Mouse (Mus musculus) lung, postnatal 25 days (tissue): ENCODE measurements around the gene Coq7.

ENCODE experiments used
- DNase-seq: peaks from one replicate; pipeline ENCODE4 v3.0.0; 2022; ENCODE audit warnings: low spot score

The Coq7 gene

DNA sequence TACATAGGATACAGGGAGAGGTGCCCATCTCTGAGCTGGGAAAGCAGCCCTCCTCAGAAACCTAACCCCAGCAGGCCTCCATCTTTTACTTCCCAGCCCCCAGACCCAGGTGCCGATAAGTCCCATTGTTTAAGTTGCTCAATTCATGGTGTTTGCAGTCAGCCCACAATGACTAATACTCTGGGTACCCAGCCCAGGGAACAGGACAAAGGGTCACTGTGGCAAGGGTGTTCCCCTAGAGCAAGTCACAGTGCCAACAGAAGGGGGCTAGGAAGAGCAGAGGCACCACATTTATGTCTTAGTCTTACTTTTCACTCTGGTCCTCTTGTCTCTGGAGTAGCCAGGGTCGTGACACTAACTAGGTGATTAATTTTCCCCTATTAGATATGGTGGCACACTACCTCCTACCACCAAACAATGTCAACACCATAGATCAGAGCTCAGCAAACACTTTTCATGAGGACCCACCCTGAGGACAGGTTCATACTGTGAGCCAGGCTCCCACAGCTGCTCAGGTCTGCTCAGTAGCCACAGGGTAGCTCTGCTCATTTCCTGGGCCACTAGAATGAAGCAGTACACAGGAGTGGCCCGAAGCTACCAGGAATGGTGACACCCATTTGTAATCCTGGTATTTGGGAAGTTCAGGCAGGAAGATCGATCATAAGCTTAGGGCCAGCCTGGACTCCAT lies 38.1 kb downstream of the Coq7 start:
- no peak for DNase-seq

- peak; percentile 60 for DNase-seq
Observed at GRCm38 (mm10) chr7:118493892-118494291, 39.3 kb downstream of the Coq7 start.

DNA sequence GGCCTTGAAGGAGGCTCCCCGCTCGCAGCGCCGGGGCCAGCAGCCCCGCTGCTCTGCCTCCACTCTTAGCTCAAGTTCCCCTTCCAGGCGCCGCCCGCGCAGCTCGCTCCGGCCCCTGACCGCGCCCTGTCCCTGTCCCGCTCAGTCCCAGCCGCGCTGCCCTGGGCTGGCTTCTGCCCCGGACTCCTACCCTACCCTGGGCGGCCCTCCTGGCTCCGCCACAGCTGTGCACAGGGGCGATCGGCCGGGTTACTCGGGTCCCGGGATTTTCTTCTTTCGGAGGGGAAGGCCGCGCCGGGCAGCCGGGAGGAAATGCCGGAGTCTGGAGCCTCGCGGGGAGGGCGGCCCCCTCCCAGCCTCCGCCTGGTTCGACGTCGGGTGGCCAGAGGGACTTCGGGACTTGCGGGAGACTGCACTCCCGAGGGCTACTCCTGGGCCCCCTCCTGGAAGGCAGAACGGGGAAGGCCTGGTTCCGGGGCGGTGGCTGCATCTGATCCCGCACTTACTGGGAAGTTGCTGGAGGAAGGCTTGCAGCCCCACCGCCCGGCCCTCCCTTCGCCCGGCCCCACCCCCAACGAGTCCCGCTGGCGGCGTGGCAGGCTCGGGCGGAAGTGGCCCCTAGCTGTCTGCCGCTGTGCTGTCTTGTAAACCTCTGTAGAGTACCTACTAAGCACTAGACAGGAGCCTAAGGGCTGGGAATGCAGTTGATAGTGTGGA lies 41.6 kb downstream of the Coq7 start, which contains the start of gene Itpripl2:
Gene Itpripl2, minus strand, starts transcription at position 545 of the 717 bp plus-strand sequence.
- DNase-seq = peak; percentile 92

DNA sequence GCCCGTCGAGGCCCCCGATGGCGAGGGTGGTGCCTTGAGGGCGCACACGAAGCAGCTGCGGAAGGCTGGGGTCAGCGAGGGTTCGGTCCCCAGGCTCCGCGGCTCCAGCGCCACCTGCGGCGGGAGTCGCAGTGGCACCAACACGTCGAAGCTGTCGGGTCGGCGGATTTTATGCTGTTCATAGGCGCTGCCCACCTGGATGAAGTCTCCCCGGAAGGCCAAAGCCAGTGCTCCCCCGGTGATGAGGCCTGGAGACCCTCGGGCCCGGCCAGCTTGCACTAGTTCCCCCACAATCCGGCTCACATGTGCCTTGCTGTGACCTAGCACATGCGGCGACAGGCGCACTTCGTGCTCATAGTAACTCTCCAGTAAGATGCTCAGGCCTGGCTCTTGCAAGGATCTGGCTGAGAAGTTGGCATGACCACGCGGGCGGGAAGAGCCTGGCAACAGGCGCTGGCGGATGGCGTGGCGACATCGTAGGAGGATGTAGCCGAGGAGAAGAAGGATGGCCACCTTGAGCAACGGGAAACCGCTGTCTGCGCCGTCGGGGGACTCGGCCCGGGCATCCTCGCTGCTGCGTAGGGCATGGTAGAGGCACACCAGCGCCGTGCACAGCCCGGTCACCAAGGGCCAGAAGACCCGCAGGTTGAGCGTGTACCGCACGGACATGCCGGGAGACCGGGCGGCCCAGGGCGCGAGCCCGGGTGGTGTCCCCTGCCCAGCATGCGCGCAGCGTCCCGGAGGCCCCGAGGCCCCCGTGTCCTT lies 42.3 kb downstream of the Coq7 start:
- DNase-seq = no peak

- DNase-seq = no peak
Observed at GRCm38 (mm10) chr7:118489706-118490665, 43.2 kb downstream of the Coq7 start.

GRCm38 (mm10) chr7:118488060-118488664 lies 45.0 kb downstream of the Coq7 start:
- DNase-seq = no peak

- DNase-seq = no peak
Observed at GRCm38 (mm10) chr7:118486917-118487316, 46.2 kb downstream of the Coq7 start.

GRCm38 (mm10) chr7:118483996-118484395 lies 49.2 kb downstream of the Coq7 start:
- no peak for DNase-seq

DNA sequence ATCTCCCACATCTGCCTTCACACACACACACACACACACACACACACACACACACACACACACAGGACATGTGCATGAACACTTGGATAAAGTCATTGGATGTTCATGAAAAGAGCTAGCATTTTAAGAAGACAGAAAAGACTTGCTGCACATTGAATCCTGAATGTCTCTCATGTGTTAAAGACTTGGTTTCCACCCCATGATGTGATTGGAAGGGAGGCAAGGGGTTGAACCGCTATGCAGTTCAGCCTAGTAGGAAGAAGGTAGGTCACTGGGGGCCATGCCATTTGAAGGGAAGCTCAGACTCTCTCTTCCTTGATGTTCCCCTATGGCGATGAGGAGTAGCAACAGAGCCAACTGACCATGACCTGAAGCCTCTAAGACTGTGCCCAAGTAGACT lies 51.2 kb downstream of the Coq7 start:
- no peak for DNase-seq

DNA sequence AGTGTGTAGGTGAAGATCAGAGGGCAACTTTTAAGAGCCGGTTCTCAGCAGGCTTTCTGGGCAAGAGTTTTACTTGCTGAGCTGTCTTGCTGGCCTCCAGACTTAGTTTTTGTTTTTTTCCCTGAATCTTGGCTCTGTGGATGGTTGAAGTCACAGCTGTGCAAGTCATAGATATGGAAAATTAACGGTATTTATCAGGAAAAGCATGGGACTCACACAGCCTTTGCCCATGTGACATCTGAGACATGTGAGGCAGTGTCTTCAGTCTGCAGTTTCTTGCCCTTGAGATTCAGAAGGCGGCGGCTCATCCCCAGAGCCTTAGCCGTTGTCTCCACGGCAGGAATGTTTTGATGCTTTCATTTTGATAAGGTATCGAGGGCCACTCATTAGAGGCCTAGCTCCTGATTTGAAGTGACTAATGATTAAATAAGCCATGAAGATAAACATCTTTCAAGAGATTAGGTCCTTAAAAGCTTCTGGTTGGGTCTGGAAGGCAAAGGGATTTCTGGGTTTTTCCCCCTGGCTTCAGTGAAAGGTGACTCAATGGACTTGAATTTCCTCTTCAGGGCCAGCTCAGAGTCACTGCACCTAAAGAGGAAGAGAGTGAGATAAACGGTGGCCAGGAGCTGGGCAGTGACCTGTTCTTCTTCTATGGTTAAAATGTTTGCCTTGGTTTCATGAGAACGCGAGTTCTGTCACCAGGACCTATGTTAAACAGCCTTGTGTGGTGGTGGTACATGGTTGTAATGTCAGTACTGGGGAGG lies 51.9 kb downstream of the Coq7 start:
- no peak for DNase-seq

DNA sequence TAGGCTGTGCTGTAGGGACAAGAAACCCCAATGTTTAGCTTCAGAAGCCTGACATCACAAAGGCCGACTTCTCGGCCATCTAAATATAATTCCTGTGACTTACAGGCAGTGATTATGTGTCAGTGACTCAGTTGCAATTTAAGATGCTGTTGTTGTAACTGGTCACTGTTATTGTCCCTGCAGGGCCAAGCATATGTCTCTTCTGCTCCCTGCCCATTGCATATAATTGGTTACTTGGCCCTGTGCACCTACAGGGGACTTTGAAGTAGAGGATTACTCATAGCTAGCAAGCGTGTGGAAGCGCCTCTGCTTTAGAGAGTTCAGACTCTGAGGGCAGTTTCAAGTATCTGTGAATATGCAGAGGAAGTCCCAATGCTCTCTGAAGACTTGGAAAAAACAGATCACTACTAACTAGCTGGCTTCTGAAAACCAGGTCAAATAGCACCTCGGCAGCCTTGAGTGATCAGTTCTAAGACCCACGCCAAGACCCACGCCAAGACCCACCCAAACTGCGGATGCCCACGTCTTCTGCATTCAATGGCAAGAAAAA lies 52.9 kb downstream of the Coq7 start:
- no peak for DNase-seq

DNA sequence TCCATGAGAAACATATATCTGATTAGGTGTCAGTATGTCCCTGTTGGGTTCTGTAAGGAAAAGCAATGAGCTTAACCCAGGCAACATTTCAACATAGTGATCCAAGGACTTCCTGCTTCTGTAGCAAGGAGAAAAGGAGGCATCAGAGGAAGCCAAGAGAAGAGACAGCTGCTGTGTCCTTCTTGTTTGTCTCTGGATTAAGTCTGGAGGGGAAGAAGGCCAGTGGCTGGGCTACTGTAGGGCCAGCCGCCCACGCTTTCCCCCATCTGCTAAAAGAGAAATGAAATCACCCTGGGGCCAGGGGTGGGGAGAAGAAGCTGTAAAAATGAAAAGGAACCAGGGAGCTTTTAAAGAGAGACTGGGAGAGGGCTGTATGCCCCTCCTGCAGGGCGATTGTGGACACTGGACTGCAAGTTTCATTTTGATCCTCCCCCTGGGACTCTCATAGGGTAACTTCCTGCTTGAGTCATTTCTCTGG lies 54.3 kb downstream of the Coq7 start:
- DNase-seq = no peak

DNA sequence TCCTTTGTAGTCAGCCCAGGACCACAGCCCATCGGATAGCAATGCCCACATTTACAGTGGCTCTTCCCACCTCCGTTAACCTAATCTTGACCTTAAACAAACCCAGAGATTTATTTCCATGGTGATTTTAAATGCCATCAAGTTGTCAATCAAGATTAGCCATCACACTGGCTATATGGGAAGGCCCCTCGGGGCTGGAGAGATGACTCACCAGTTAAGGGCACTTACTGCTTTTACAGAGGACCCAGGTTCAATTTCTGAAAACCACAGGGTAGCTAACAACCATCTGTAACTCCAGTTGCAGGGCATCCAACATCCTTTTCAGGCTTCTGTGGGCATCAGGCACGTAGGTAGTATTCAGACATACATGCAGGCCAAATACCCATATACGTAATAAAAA lies 56.7 kb downstream of the Coq7 start:
- DNase-seq = no peak

DNA sequence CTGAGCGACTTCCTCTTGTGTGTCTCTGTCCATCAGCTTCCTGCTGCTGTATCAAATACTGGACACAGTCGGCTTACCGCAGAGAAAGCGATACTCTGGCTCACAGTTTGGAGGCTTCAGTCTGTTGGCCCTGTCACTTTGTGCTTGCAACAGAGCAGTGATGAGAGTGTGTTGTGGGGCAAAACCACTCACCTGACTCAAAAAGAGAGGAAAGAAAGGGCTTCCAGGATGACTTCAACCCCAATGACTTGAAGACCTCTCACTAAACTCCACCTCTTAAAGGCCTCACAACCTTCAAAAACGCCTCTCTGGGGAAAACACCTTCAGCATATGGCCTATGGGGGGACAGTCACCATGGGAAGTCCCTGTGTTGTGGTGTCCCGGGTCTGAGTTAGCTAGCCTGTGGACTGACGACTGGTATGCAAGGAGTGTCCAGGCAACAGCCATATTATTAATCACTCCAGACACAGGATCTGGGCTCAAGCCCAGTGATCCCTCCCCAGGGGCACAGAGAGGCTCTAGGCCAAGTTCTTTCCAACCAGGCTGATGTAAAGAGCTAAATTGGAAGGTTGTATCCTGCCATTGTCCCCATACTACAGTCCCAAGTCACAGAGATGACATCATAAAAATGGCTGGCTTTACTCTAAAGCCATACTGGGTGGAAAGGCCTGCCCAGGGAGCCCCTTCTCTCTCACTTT lies 58.0 kb downstream of the Coq7 start:
- no peak for DNase-seq

- DNase-seq = no peak
Observed at GRCm38 (mm10) chr7:118472886-118473285, 60.3 kb downstream of the Coq7 start.

DNA sequence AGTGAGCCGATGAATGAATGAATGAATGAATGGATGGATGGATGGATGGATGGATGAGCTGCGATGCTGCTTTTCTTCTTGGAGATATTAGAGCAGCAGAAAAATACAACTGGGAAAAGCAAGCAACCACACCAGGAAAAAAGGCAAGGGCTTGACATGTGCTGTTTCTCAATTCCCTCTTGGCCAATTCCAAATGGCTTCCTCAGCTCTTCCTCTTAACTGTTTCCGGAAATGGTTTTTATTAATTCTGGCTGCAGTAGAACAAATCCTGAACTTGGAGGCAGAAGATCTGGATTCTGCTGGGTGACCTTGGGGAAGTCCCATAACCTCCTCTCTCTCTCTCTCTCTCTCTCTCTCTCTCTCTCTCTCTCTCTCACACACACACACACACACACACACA lies 65.1 kb downstream of the Coq7 start:
- DNase-seq = no peak

DNA sequence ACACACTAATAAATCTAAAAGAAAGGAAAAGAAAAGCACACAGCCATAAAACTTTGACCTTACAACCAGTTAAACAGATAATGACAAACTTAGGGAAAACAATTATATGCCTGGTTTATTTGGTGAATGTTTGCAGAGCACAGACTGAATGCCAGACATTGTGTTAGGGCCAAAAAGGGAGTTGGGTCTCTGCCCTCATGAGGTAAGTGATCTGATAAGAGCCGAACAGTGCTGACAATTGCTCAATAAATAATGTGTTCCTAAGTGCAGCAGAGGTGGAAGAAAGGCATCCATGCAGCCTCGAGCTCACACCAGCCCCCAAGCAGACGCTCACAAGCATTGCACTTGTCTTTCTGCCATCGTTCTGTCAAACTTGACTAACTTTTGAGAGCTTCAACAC lies 68.7 kb downstream of the Coq7 start:
- DNase-seq = peak; percentile 74

GRCm38 (mm10) chr7:118462818-118463762 lies 70.1 kb downstream of the Coq7 start:
- no peak for DNase-seq
